Mouse (Mus musculus) spleen, adult 12 weeks (tissue): ENCODE measurements around the gene Fen1.

ENCODE experiments used
- DNase-seq: peaks from one replicate; pipeline ENCODE4 v3.0.0; 2022; ENCODE audit warnings: low spot score

The Fen1 gene

GRCm38 (mm10) chr19:10203848-10204615, at the start of gene Fen1, which contains the start of gene Tmem258:
Gene Fen1, minus strand, starts transcription at chr19:10204169.
Gene Tmem258, plus strand, starts transcription at chr19:10204014.
- peak; percentile 95 for DNase-seq

GRCm38 (mm10) chr19:10248128-10248527, 44.2 kb upstream of the Fen1 start:
- no peak for DNase-seq

- DNase-seq: no peak
These were observed 43.2 kb upstream of the Fen1 start for GRCm38 (mm10) chr19:10247165-10247564.

DNA sequence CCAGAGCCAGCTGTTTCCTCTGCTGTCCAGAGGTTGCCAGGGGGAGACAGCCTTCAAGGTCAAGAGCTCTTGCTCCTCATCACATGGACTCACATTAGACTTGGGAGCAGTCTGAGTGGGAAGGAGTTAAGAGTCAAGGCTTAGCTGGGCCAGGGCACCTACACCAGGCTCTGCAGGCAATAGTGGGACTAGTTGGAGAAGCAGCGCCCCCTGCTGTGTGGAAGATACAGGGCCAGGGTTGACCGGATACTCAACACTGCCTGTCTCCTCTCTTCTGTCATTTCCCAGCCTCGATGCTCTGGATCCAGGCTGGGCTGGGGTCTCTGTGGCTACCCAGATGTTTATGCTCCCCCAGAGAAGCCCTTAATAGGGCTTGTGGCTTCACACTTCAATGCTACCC, 40.2 kb upstream of the Fen1 start:
- no peak for DNase-seq

- DNase-seq: no peak
These were observed 38.9 kb upstream of the Fen1 start for GRCm38 (mm10) chr19:10242916-10243315.

- peak; percentile 64 for DNase-seq
These were observed 36.8 kb upstream of the Fen1 start, which contains the start of gene Myrf for GRCm38 (mm10) chr19:10240654-10241305. Gene Myrf, minus strand, starts transcription at chr19:10240748.

DNA sequence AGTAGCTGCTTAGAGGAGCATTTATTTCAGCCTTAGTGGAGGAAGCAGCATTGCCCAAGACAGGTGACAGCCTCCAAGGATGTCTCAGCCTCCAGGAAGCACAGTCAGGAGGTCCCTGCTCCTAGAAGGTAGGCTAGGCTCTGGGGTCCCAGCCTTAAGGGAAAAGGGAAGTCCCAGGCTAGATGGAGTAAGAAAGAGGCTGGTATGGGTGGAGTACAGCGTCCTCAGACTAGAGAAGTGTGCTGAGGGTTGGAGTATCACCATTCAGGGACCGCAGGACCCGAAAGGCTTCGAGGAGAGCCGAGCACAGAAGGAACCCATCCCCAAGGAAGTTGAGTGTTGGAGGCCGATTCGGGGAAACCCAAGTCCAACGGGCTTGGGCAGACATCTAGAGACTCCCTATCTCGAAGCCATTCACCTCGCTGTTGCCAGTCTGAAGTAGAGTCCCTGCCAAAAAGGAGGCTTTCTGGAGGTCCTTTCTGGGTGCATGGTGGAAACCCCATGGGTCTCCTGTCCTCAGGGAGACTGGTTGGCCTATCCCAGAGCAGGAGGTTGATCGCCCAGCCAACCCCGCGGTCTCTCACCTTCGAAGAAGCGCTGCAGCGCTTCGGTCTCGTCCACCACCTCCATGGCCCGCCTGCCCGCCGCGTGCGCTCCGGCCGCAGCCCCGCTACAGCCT, 36.1 kb upstream of the Fen1 start:
- no peak for DNase-seq

GRCm38 (mm10) chr19:10239419-10239818, 35.5 kb upstream of the Fen1 start:
- DNase-seq: no peak

- no peak for DNase-seq
These were observed 34.5 kb upstream of the Fen1 start for GRCm38 (mm10) chr19:10238477-10238876.

DNA sequence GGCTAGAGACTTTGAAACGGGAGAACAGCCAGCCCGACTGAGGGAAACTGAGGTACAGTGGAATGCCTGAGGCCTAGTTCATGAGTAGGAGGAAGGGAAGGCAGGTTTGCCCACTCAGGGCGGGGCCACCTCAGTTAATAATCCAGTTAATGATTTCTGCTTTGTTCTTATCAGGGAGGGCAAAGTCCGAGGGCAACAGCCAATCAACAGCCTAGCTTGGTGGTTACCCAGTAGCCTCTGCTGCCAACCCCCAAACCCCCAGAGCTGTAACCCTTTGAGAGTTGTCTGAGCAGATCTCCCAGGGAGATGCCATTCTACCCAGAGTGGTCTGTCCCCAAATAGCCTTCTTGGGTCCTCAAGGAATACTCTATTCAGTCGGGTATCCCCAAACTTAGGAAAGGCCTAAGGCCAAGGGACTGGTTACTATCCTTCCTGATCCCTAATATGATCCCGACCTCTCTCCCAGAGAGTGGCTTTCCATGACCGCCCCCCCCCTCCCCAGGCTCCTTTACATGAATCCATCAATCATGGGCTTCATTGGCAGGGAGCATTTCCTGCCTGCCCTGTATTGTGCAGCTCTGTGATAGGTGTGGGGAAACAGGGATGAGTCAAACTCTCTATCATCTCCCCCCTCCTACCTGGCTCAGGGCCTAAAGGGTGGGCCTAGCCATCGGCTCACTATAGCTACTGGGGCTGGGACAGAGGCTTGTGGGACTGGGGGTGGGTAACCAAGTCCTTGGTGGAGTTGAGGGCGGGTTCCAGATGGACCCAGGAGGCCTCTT, 32.0 kb upstream of the Fen1 start:
- DNase-seq: no peak

- DNase-seq: no peak
These were observed 28.5 kb upstream of the Fen1 start for GRCm38 (mm10) chr19:10232327-10233017.

DNA sequence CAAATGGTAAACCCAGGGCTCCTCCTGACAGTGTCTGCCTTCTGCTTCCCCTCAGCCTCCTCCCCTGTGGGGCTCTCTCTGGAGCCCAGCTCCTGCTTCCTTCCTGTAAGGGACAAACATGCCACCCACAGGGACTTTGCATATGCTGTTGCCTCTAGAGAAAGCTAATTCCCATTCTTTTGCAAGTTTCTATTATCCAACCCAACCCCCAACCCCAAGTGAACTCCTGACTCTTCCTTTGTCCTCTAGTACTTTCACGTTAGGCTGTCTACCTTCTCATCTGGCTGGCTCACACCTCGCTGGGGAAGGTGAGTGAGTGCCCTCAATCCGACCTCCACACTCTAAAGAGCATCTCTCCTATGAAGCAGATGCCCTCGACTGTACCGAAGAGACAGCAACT, 27.9 kb upstream of the Fen1 start:
- DNase-seq: no peak

GRCm38 (mm10) chr19:10231016-10231415, 27.0 kb upstream of the Fen1 start:
- no peak for DNase-seq

DNA sequence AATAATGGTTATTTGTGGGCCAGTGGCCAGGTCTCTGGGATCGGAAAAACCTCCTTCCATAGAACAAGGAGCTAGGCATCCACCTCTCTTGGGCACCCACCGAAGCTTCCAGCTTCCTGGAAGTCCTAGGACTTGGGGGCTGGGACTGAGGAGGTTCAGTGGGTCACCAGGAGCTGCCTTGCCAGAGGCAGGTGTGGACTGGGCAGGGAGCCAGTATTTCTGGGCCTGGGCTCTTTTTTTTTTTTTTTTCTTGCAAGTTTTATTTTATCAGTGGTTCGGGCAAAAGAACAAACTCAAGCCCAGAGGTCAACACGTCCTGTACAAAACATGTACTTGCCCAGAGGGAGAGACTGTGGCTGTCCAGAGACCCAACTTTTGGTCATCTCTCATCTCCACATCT, 21.8 kb upstream of the Fen1 start:
- no peak for DNase-seq

DNA sequence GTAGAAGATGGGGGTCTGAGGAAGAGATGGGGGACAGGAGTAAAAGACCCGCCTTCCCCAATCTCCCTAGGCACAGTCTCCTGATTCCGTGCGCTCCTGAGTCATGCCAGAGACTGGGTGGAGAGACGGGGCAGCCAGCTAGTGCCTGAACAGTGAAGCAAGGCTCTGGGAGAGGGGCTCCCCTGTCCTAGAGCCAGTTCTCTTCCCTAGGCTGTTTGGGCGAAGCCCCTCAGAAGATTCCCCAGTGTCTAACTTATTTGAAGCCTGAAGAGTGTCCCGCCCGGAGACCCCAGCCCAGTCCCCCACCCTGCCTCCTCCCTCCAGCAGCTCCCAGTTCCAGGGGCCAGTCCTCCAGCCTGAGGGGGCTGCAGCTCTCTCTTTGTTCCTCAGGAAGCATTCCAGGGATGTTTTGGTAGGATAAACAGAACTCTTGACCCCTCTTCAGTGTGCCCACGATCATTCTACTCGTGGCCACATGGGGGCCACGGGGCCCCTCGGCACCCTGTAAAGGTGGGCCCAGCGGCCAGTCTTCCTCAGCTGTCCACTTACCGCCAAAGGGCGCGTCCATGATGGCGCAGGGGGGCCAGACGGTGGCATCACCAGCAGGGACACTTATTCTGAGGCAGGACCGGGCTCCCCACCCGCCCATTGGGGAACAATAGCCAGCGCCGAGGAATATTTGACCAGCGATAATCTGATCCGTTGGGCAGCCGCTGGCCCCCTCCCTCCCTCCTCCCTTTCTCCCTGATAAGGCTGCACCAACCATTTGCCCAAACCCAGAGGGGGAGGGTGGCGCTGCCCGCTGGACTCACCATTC, 20.9 kb upstream of the Fen1 start:
- no peak for DNase-seq

- no peak for DNase-seq
These were observed 19.6 kb upstream of the Fen1 start for GRCm38 (mm10) chr19:10223561-10223960.

- no peak for DNase-seq
These were observed 18.7 kb upstream of the Fen1 start for GRCm38 (mm10) chr19:10222656-10223055.

DNA sequence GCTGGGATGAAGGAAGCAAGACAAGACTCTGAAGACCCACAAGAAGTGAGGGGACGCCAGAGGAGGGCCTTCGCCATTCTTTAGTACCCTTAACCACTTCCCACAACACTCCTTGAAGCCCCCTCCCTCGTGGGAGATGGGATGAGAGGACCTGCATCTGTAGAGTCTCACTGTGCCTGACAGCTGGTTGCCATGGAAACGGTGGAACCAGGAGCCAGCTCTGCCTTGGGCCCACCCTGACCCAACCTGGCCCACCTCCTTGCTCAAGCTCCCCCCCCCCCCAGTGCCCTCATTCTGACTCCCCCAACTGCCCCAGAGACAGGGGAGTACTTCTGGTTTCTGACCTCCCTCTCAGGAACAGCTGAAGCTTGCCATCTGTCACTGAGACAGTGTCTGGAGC, 17.6 kb upstream of the Fen1 start:
- no peak for DNase-seq

- no peak for DNase-seq
These were observed 15.6 kb upstream of the Fen1 start for GRCm38 (mm10) chr19:10219593-10219992.

- no peak for DNase-seq
These were observed 15.1 kb upstream of the Fen1 start for GRCm38 (mm10) chr19:10219108-10219507.

DNA sequence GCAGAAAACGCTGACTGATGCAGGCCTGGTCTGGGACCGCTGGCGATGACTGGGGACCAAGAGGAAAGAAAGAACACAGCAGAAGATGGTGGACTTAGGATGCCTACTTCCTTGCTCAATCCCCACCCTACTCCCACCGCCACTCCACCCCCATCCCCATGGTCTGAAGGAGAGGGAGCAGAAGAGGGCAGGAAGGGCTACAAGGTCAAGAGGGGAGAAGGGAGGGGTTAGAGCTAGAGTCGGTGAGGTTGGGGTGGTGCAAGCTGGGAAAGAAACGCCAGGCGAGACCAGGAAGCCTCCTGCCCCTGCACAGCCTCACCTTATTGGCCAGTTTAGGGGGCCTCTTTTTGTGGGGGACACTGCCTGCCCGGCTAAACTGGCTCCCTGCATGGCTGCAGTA, 12.1 kb upstream of the Fen1 start:
- DNase-seq: no peak
